Mouse (Mus musculus) thymus, postnatal 14 days (tissue): Measurements from ENCODE around the gene Ttc8.
"Not testable (repeated sequence)": the region's sequence is repeated elsewhere in the genome, so short reads cannot be mapped to it uniquely, and the experiment has no call there.

Experiments
- DNase-seq: peaks from one replicate; pipeline ENCODE4 v3.0.0; 2021

The Ttc8 gene

DNA sequence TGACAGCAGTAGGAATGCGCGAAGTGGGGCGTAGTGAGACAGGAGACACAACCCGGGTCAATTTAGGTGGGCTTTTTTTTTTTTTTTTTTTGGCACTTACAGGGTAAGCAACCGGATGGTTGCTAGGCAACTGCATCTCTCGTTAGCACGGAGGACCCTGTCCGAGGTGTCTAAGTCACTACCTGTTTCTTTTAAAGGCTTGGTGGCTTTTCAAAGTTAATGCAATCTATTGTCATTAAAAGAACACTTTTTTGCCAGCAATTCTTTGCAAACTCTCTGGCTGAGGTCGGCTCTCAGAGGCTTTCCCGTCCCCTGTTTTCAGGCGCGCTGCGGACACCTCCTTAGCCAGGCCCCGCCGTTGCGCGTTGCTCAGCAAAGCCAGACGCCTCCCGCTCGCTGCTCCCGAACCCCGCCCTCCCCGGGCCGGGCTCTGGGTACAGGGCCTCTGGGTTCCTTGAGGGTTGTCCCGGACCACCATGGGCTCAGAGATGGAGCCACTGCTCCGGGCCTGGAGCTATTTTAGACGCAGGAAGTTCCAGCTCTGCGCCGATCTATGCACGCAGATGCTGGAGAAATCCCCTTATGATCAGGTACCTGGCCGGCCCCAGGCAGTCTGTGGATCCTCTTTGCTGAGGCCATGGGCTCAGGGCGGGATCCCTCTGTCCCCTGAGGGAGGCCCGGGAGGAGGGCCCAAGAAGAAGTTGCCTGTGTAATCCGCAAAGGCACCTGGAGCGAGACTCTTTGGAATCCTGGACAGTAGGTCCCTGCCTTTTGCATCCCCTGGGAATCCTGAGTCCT lies at the start of gene Ttc8:
TSS of gene Ttc8 (plus strand) at position 381 of the 798 bp plus-strand sequence.
- DNase-seq = peak; percentile 80

DNA sequence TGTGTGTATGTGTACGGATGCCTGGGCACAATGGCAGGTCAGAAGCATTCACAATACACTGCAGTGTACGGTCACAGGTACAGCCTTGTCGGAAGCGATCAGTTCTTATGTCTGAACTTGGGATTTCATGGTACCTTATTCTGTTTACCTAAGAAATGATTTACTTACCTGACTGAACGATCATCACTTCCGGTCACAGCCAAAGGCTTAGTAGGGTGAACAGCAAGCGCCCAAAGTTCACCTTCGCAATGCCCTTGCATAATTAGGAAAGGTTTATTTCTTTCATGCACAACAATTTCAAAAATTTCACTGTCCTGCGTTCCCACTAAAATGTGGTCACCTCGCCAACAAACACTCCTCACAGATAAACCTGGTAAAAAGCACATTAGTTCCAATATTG lies 47.5 kb upstream of the Ttc8 start:
- no peak for DNase-seq

DNA sequence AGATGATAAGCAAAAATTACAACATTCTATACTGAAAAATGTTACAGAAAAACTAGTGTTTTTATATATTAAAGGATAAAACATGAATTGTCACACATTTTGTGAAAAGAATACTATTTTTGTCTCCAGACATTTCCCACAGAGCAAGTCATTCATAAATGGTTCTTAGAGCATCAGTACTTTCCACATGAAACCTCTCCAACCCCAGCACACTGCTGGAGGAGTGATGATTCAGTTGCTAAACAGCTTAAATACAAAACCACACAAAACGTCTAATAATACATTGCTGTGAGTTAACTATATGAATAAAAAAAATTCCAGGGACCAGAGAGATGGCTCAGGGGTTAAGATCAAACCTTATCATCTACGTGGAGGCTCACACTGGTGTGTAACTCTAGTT lies 45.2 kb upstream of the Ttc8 start:
- DNase-seq = no peak

DNA sequence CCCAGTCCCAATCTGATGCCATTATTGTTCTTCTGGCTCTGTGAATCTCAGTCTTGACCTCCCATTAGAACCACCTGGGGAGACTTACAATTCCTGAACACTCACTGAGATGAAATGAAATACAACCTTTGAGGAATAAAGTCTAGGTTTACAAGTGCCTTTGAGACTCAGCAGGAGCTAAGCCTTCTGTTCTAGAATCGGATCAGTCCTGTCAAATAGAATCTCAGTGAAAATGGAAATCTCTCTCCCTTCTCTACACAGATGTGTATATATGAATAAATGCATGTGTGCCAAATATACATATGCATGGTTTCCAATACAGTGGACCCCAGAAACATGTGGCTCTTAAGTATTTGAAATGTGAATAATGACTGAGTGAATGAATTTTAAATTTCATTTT lies 41.7 kb upstream of the Ttc8 start:
- DNase-seq = no peak

DNA sequence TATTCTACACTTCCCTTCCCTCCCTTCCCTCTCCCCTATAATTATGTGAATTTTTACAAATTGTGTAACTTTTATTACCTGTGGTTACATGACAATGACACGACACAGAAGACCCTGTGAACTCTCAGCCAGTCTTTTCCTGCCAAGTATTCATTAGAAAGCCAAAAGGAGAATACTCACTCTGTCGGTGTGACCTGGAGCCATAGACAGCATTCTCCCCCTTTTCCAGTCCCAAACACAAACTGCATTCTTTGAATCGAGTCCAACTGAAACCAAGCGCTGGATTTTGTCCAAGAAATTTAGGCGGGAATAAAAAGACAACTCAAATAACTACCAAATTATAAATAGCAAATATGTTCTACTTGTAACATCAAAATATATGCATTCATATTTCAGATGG lies 38.6 kb upstream of the Ttc8 start:
- no peak for DNase-seq

DNA sequence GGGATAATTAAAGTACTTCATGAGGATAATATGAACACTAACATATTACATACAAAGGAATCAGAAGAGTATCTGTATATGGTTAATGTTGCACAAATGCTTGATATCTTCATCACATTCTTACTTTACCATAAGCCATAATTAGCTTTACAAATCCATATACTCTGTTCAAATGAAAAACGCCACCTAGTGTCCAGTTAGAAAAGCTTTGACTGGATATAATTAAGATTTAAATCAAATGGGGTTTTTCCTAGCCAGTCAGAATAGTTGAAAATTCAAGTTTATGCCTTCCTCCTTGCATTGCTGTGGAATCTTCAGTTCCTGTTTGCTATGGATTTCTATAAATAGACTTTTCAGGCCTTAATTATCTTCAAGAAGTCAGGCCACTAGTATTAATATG lies 35.9 kb upstream of the Ttc8 start:
- DNase-seq = no peak

DNA sequence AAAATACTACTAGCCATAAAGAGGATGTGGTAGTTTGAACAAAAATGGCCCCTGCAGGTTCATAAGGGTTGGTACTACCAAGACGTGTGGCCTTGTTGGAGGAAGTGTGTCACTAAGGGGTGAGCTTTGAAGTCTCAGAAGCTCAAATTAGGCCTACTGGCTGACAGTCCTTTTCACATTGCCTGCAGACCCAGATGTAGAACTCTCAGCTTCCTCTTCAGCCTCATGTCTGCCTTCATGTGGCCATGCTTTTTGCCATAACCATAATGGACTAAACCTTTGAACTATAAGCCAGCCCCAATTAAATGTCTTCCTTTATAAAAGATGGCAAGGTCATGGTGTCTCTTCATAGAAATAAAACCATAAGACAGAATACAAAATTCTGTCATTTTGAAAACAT lies 23.6 kb upstream of the Ttc8 start:
- DNase-seq = no peak

DNA sequence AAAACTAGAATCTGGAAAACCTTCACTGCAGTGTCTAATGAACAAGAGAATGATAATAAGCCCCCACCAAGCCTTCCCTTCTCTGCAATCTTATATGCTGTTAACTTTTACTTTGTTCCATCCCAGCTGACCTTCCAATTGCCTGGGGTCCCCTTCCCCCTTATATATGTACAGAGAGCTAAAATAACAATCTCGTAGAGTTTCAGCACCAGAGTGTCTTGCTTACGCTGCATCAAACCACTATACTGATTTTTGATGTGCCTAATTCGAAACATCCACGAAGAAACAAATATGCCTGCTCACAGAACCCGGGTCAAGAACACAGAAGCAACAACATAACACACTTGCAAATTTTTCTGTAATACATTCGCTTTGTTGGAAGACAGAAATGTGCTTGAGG lies 20.7 kb upstream of the Ttc8 start:
- no peak for DNase-seq

DNA sequence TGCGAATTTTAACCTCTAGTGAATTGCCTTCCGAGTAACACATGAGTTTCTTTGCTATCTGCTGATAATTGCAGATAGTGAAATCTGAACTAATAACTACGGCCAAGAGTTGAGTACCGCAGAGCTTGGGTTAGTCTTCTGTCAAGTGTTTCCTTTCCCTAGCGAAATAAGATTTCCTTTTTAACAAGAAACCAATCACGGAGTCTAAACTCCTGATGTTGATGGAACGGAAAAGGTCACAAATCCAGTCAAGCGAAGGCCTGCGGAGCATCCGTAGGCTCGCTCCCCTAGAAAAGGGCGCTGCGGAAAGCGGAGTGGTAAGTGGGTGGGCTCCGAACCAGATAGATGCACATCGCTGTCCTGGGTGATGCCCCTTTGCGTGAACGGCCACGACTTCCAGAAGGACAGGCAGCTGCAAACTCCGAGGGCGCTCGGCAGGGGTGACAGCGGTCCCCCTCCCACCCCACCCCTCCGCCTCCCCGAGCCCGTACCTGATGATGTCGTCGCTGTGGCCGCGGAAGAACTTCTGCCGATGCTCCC lies 20.0 kb upstream of the Ttc8 start:
- no peak for DNase-seq

DNA sequence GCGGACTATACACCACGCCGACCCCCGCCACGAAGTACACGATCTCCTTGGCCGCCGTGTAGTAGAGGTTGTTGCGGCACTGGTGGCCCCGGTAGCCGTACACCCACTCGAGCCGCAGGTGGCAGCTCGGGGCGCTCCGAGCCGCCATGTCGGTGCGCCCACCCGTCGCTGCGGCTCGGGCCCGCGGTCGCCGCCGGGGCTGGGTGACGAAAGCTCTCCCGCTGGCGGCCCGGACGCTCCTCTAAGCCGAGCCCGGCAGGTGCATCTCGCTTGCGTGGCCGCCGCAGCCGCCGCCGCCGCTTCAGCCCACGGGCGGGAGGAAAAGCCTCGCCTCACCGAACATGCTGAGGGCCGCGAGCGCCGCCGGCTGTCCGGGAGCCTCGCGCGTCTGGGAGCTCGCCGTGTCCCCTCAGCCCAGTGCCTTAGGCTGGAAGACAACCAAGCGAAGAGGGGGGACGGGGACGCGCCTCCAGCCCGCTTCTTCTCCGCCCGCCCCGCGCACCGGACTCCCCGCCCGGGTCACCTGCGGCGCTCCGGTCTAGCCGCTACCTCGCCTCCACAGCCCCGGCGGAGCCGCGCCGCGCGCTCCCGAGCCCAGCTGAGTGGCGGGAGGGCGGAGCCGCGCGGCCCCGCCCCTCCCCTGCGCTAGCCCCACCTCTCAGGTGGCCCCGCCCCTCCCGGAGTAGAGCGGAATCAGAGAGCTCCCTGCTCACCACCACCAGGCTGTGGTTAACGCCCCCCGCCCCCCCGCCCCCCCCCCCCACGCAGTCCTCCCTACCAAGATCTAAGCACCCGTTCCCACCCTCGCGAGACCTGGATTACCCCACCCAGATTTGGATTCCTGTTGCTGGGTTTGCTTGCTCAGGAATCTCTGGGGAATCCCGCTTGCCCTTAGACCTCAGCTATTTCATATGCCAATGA lies 19.2 kb upstream of the Ttc8 start, which contains the start of gene Eml5:
TSS of gene Eml5 (minus strand) at position 604 of the 921 bp plus-strand sequence.
- DNase-seq = peak; percentile 89

DNA sequence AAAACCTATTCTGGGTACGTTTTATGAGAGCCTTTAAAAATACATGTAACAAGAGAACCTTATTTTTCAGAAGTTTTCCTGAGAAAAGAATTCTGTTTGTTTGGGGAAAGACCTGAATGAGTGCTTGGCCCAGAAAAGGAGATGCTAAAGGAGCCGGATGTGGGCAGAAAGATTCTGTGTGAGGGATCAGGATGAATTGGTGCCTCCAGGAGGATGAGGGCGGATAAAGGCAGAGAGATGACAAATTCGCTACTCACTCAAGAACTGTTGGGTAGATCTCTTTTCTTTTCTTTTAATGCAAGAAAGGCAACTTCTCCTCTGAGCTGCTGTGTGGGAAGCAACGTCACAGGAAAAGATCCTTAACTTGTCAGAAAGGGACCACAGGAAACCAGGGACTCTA lies 14.9 kb upstream of the Ttc8 start:
- DNase-seq = no peak

DNA sequence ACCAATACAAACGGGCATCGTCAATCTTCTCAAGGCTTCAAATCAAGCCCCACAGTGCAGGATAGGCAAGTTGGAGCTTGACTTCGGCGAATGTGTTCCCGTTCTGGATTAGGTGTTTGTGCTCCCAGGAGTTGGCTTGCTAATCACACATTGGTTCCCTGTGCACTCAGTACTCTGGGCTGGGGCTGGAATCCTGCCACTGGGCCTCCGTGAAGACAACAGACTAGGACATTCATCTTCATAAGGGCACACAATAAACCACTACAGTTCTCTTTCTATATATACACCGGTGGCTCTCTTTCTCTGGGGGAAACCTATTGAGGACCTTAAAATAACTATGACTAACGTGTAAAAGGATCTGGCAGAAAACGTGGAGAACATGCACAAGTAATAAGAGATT lies 10.3 kb upstream of the Ttc8 start:
- DNase-seq = no peak

DNA sequence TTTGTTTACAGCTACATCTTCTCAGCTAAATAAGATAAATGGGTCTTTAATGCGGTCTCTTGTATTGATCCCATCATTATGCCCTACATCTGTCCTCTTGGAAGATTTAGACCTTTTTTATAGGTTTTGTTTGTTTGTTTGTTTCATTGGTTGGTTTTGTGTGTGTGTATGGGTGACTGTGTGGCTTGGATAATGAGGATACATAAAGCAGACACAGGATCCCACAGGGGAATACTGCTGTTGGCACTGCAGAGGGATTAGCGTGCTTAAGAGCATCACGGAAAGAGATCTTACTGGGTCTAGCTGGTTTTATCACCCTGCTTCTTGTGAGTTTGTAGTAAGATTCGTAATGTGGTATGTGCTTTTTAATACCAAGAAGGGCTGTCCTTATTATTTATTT lies 10.8 kb downstream of the Ttc8 start:
- DNase-seq = no peak

DNA sequence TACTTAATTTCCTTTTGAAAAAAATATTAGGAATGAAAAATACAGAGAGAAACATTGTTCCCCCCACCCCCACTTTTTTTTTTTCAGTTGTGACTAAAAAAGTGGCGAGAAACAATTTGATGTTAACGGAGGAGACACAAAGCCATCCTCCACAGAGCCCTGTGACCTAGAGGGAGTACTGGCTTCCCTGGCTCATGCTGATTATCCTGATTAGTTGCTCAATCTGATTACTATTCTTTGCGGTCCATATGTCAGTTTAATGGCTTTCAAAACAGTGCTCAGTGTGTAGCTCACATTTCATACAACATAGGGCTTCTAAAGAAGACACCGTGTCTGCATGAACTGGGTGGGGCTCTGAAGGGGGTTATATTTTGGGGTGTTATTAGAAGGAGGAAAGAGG lies 12.1 kb downstream of the Ttc8 start:
- no peak for DNase-seq

DNA sequence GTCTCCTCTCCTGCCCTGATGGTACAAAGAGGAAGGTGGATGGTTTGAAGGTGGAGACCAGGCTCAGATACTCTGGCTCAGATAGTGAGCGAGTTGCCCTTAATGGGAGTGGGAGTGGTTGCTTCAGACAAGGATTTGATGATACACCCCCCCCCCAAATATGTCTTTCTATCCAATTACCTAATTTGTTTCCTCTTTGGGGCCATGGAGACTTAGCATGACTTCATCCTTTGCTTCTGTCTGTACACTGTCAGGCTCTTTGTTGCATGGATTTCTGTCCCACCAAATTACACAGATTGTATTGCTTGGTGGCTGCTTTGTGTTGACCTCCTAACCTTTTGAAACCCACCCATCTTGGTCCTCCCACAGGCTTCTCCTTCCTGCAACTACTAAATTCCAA lies 12.5 kb downstream of the Ttc8 start:
- DNase-seq = no peak

DNA sequence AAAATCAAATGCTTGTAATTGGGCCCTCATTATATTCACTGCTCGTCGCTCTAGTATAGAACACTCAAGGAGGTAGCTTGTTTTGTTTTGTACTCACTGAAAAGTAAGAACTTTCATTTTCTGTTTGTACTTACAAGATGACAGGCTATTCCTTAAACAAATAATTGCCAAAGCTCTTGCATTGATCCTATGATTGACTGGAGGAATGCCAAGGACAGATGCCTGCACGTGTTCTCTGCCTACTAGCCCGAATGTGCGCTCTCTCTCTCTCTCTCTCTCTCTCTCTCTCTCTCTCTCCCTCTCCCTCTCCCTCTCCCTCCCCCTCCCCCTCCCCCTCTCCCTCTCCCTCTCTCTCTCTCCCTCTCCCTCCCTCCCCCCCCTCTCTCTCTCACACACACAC lies 30.9 kb downstream of the Ttc8 start:
- not testable (repeated sequence) for DNase-seq

DNA sequence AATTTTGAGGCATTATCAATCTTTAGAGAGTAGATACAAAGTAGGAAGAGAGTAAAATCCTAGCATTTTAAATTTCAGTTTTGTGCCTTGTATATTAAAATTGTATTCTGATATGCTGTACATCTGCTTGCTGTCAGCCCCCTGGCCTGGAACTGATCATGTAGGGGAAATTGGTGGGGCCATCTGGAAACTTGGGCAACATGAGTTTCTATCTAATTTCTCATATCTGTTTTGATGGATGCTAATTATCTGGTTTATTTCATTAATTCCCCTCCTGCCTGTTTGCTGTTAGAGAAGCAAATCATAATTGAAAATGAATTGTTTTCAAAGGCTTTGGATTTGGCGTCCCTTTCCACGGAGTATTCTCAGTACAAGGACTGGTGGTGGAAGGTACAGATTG lies 36.6 kb downstream of the Ttc8 start:
- no peak for DNase-seq

DNA sequence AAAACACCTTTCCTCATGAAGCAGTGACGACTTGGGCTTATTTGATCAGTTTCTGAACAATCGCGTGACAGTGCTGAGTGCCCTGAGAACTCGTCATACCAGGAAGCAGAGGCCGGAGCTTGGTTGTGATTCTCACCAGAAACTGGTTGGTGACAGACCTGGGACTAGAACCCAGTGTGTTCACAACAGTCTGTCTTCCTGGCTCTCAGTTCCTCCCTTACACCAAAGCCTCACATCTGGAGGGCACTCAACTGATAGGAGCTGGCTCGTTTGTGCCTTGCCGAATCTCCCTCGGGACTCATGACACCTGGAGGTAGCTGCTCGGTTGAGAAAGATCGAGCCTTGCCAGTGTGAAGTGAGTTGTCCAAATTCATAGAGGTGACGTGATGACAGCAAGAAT lies 37.1 kb downstream of the Ttc8 start:
- DNase-seq = no peak

DNA sequence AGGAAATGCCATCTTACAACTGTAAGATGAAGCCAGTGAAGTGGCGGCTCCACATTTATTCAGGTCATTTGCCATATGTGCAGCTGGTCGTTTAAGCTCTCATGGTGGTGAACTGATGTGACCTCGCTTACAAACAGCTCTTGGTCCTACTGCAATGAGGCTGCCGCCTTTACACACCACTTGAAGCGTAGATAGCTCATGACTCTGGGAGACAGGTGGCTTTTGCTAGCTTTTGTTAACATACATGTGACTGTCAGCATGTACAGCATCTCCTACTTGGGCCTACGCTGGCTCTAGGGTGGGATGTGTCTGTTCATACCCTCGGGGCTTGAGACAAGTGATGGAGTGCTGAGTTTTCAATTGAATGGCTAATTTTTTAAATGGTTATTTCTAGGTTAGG lies 40.6 kb downstream of the Ttc8 start:
- no peak for DNase-seq

DNA sequence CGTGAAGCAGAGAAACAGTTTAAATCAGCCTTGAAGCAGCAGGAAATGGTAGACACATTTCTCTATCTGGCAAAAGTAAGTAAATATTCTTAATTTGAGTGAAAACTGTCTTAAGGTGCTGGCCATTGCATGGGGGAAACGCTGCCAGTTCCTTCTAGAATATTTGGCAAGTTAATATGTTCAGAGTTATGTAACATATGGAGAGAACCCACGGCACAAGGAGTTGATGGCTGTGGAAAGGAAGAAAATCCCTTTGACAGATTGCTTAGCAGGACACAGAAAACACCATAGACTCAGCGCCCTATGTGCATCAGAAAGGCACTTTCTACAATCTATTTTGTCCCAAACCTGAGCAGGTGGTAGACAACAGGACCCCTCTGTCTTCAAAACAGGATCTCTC lies 41.0 kb downstream of the Ttc8 start:
- DNase-seq = no peak

DNA sequence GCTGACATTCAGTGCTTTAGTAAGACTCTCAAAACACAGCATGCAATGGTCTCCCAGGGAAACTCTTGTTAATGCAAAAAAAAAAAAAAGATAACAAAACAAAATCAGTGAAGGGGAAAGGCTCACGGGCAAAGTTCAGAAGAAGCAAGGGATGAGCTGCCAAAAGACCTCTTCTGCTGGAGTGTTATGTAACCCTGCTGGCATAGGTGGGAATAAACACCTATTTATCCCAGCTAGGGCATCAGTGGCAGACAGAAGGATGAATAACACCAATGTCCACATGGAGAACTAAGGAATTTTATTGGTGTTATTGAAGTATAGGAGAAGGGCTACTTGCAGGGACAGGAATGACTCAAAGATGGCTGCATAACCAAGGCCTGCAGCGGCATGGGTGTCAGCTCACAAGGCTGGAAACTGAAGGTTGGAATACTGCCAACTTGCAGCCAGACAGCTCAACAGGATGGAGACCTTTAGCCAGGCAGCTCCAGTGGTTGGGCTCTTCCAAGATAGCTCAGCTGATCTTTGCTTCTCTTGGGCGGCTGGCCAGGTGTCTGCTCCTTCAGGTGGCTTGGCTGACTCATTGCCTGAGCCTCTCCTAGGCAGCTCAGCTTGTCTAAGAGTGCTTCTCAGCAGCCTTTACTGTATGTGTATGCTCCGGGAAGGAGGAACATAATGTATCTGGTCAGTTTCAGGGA lies 45.2 kb downstream of the Ttc8 start:
- DNase-seq = no peak

DNA sequence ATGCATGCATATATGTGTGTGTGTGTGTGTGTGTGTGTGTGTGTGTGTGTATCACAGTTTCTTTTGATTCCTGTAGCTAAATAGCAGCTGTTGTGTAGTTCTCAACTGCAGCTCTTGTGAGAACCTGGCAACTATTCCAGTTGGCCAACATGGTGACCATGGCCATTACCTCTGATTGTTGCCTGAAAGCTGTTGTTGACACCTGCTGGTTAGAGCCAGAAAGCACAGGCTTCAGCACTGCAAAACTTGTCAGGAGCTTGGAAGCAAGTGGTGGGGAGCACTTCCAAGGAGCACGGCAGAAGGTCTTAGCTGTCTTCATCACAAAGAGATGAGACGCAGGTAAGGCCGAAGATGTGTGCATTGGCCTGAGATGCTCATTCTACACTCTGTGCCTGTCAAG lies 51.9 kb downstream of the Ttc8 start:
- DNase-seq = no peak

DNA sequence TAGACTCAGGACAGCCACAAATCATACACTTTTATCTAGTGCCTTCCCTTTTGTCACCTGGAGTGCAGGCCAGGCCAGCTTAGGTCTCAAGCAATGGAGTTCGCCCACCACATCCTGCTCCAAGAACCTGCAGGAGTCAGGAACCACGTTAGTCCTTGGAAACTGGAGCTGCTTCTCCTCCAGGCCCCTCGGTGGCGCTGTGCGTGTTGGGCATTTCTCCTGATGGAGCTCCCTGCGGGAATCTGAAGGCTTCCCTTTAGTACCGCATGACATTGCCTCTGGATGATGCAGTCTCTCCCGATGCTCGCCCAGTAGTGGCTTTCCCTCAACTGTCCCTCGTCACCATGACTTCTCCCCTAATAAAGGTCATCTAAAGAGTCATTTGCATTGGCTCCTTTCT lies 53.1 kb downstream of the Ttc8 start:
- no peak for DNase-seq
